Mouse (Mus musculus) lung, embryonic 16.5 days (tissue): ENCODE measurements around the gene Capn8. TPM values are rescaled to one million over a fixed set of nuclear protein-coding genes. Genes with fewer than 3 reads are reported as not detected.

ENCODE experiments used
- ATAC-seq: fragments of 200-750 bp; cut with Nextera tagmentation; 2 replicates; pipeline ENCODE4 v1.8.0; 2017; ENCODE audit warnings: low read depth, mild to moderate bottlenecking, moderate library complexity
- H3K27ac ChIP-seq: fragments of 300-500 bp; sonication (generic); 2 replicates; pipeline ENCODE4 v1.5.1; 2014; ENCODE audit warnings: mild to moderate bottlenecking, control low read depth, low read length
- H3K27me3 ChIP-seq: fragments of 300-500 bp; sonication (generic); 2 replicates; pipeline ENCODE4 v1.6.1; 2014; ENCODE audit warnings: low read depth, low read length, mixed read lengths; ENCODE audit not compliant: control insufficient read depth, insufficient read depth
- H3K36me3 ChIP-seq: fragments of 300-500 bp; sonication (generic); 2 replicates; pipeline ENCODE4 v1.6.1; 2014; ENCODE audit warnings: low read length; ENCODE audit not compliant: control insufficient read depth, insufficient read depth
- H3K4me1 ChIP-seq: fragments of 300-500 bp; sonication (generic); replicated peaks from 2 replicates; pipeline ENCODE4 v1.6.1; 2014; ENCODE audit warnings: low read length, mixed read lengths; ENCODE audit not compliant: control insufficient read depth, insufficient read depth
- H3K4me2 ChIP-seq: fragments of 300-500 bp; sonication (generic); 2 replicates; pipeline ENCODE4 v1.6.1; 2014; ENCODE audit warnings: low read depth, low read length, control low read depth
- H3K4me3 ChIP-seq: fragments of 300-500 bp; sonication (generic); 2 replicates; pipeline ENCODE4 v1.5.1; 2014; ENCODE audit warnings: mild to moderate bottlenecking, low read length, control low read depth
- H3K9ac ChIP-seq: fragments of 300-500 bp; sonication (generic); 2 replicates; pipeline ENCODE4 v1.6.1; 2014; ENCODE audit warnings: low read length, control low read depth
- H3K9me3 ChIP-seq: fragments of 300-500 bp; sonication (generic); 2 replicates; pipeline ENCODE4 v1.6.1; 2016; ENCODE audit warnings: low read length; ENCODE audit not compliant: control insufficient read depth
- WGBS: fragments of 180-500 bp; shearing (Covaris S2); extraction: QIAGEN DNeasy Blood & Tissue Kit; methylation state at CpG from one replicate; pipeline ENCODE4 v1.1.7; 2014; 5-methylcytosine and 5-hydroxymethylcytosine counted together
- polyA plus RNA-seq: library from polyadenylated mRNA; unstranded; fragments of >200 nt; fragmentation: Nextera tagmentation; extraction: Ambion mirVana; gene quantifications from 2 replicates; pipeline ENCODE4 v1.2.1, GENCODE M21; 2015

Capn8 gene
- polyA plus RNA-seq, 1 experiment from 2014 or later: 0.06 TPM

- no peaks in the 10 kb centered on the region for H3K27me3 ChIP-seq
- 80% methylated on average over 7 of the region's 7 CpGs for WGBS
- H3K4me1 ChIP-seq: peaks cover 4% of the 10 kb centered on the region; the same call in 1 of the 2 replicates
- no peak overlapping the region for H3K9ac ChIP-seq
- H3K27ac ChIP-seq: no peak overlapping the region
- ATAC-seq: no peak
- no peak overlapping the region for H3K4me2 ChIP-seq
- H3K9me3 ChIP-seq: no peaks in the 10 kb centered on the region
- no peak overlapping the region for H3K4me3 ChIP-seq
- no peaks in the 10 kb centered on the region for H3K36me3 ChIP-seq
Observed at GRCm38 (mm10) chr1:182591491-182591890, 26.7 kb downstream of the Capn8 start.

GRCm38 (mm10) chr1:182592436-182592835, 27.6 kb downstream of the Capn8 start:
- H3K4me1 ChIP-seq: peaks cover 4% of the 10 kb centered on the region; the same call in 1 of the 2 replicates
- H3K4me2 ChIP-seq: no peak overlapping the region
- H3K4me3 ChIP-seq: no peak overlapping the region
- H3K27ac ChIP-seq: no peak overlapping the region
- no peaks in the 10 kb centered on the region for H3K9me3 ChIP-seq
- H3K36me3 ChIP-seq: no peaks in the 10 kb centered on the region
- H3K9ac ChIP-seq: no peak overlapping the region
- WGBS: 11% methylated on average over 4 of the region's 4 CpGs
- no peaks in the 10 kb centered on the region for H3K27me3 ChIP-seq
- peak; percentile 36; the same call in 1 of the 2 replicates for ATAC-seq

DNA sequence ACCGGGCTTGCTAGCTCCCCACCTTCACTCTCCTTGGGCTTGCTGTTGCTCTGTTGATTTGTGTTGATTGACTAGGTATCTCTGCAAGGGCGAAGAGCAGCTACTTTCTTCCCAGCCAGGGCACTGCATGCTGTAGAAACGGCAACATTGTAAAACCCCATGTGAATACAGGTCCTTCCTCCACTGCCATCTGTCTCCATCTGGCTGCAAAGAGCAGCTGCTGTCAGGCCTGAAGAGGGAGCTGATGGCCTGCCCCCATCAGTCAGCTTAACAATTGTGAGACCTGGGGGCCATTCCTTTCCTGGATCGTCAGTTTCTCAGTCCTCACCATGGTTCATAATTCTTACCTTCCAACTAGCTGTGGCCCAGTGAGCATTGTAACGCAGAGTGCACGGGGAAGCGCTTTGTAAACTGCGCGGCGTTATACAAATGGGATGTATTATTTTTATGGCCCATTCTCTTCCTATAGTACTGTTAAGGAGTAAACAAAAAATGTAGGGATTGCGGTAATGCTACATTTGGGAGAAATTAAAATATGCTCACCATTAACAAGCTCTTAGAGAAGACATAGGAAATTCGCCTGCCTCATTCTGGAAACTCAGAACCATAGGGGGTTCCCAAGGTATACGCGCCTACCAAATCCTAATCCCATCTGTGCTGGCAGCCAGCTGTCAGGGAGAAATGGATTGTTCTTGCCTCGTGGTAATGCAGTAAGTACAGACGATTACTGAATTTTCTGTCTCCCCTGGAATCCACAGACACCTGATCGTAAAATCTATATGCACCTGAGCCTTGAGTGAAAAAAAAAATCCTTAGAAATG, 40.7 kb downstream of the Capn8 start:
- H3K4me1 ChIP-seq: no peaks in the 10 kb centered on the region
- no peaks in the 10 kb centered on the region for H3K36me3 ChIP-seq
- H3K27ac ChIP-seq: no peak overlapping the region
- no peaks in the 10 kb centered on the region for H3K27me3 ChIP-seq
- WGBS: 78% methylated on average over 17 of the region's 17 CpGs
- no peak overlapping the region for H3K4me3 ChIP-seq
- no peaks in the 10 kb centered on the region for H3K9me3 ChIP-seq
- no peak for ATAC-seq
- H3K4me2 ChIP-seq: no peak overlapping the region
- H3K9ac ChIP-seq: no peak overlapping the region

GRCm38 (mm10) chr1:182609701-182610335, 45.0 kb downstream of the Capn8 start:
- no peak overlapping the region for H3K9ac ChIP-seq
- no peak overlapping the region for H3K4me3 ChIP-seq
- no peak overlapping the region for H3K4me2 ChIP-seq
- no peaks in the 10 kb centered on the region for H3K27me3 ChIP-seq
- H3K9me3 ChIP-seq: no peaks in the 10 kb centered on the region
- no peak overlapping the region for H3K27ac ChIP-seq
- ATAC-seq: no peak
- H3K4me1 ChIP-seq: no peaks in the 10 kb centered on the region
- 75% methylated on average over 4 of the region's 4 CpGs for WGBS
- no peaks in the 10 kb centered on the region for H3K36me3 ChIP-seq

- no peak for ATAC-seq
- H3K4me3 ChIP-seq: no peak overlapping the region
- 46% methylated on average over 1 of the region's 1 CpGs for WGBS
Observed at GRCm38 (mm10) chr1:182615465-182615864, 50.7 kb downstream of the Capn8 start.

DNA sequence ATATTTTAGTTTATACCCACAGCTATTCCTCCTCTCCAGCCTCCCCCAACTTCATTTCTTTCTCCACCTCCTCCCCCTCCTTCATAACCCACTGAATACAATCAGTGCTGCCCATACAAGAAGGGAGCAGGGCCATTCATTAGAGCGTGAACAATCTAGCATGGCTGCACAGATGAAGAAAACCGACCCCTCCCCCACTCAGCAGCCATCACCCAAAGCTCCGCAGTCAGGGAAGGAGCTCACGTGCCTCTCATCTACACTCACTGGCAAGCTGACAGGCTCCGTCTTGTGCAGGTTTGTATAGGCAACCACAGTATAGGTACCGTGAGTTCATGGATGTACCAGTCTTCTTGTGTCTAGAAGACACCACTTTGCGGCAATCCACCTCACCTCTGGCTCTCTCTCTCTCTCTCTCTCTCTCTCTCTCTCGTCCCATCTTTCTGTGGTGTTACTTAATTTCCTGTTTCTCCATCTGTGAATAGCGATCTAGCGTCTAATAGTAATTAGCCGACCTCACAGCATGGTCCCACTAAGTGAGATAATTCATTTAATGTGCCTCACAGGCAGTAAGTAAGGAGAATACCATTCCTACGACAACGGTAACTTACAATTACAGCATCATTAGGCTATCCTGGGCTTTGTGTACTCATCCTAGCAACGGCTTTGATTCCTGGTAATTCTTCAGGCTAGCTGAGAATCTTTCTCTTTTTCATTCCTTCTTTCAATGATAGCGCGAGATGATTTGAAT, 53.6 kb downstream of the Capn8 start:
- Histone ChIP-seq H3K36me3 (no peaks in the 10 kb centered on the region), H3K9ac (no peak overlapping the region), H3K27ac (no peak overlapping the region), H3K4me1 (no peaks in the 10 kb centered on the region), H3K9me3 (no peaks in the 10 kb centered on the region; the same call in 1 of the 2 replicates), H3K4me2 (no peak overlapping the region), H3K27me3 (no peaks in the 10 kb centered on the region), H3K4me3 (no peak overlapping the region)
- no peak for ATAC-seq
- 78% methylated on average over 16 of the region's 16 CpGs for WGBS

More at GRCm38 (mm10) chr1:182615465-182615864, 50.7 kb downstream of the Capn8 start:
- H3K27ac ChIP-seq: no peak overlapping the region
- no peaks in the 10 kb centered on the region for H3K27me3 ChIP-seq
- no peak overlapping the region for H3K9ac ChIP-seq
- H3K4me2 ChIP-seq: no peak overlapping the region
- H3K4me1 ChIP-seq: no peaks in the 10 kb centered on the region
- H3K9me3 ChIP-seq: no peaks in the 10 kb centered on the region; the same call in 1 of the 2 replicates
- no peaks in the 10 kb centered on the region for H3K36me3 ChIP-seq

DNA sequence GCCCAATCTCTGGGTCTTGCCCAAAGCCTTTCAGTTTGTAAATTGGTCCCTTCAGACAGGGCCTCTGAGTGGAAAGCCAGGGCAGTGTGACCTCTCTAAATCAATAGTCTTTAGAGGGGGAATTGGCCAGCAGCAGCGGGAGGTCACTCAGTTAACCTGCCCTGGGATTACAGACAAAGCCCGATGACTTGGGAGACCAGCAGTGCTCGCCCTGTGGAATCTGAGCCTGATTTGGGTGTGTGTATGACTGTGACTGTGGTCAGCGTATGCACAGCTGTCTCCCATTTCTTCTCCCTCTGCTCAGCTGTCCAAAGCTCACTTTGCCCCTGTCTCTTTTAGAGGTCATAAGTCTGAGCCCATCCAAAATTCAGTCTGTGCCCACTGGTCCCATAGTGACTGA, 55.7 kb downstream of the Capn8 start:
- H3K36me3 ChIP-seq: no peaks in the 10 kb centered on the region
- no peaks in the 10 kb centered on the region for H3K4me1 ChIP-seq
- H3K9me3 ChIP-seq: no peaks in the 10 kb centered on the region; the same call in 1 of the 2 replicates
- no peak overlapping the region for H3K9ac ChIP-seq
- no peak overlapping the region for H3K4me2 ChIP-seq
- no peak for ATAC-seq
- WGBS: 54% methylated on average over 4 of the region's 4 CpGs
- H3K27me3 ChIP-seq: no peaks in the 10 kb centered on the region
- no peak overlapping the region for H3K27ac ChIP-seq
- no peak overlapping the region for H3K4me3 ChIP-seq

DNA sequence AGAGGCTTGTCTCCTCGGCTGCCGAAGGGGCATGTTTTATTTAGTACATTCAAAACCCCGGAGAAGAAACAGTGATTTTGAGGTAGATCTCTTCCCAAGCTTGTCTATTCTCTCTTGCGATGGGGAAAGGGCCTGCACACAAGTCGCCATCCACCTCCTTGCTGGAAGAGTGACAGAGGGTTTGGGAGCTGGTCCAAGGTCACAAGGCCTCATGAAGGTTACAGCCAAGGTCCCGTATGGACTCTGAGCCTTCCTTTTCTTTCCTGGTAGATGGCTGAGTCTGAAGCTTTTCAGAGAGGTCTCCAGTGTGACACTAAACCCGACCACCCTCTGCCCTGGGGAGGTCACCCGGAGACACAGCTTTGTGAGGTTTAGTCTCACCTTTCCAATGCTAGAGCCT, 56.4 kb downstream of the Capn8 start:
- Histone ChIP-seq H3K4me3 (no peak overlapping the region), H3K4me2 (no peak overlapping the region), H3K9ac (no peak overlapping the region), H3K9me3 (no peaks in the 10 kb centered on the region; the same call in 1 of the 2 replicates), H3K4me1 (no peaks in the 10 kb centered on the region), H3K27ac (no peak overlapping the region), H3K27me3 (no peaks in the 10 kb centered on the region), H3K36me3 (no peaks in the 10 kb centered on the region)
- 81% methylated on average over 8 of the region's 8 CpGs for WGBS
- no peak for ATAC-seq

- no peak for ATAC-seq
- Histone ChIP-seq H3K4me3 (no peak overlapping the region), H3K4me2 (no peak overlapping the region), H3K27ac (no peak overlapping the region), H3K4me1 (no peaks in the 10 kb centered on the region), H3K36me3 (no peaks in the 10 kb centered on the region), H3K9me3 (no peaks in the 10 kb centered on the region), H3K27me3 (no peaks in the 10 kb centered on the region), H3K9ac (no peak overlapping the region)
- WGBS: 42% methylated on average over 1 of the region's 1 CpGs
Observed at GRCm38 (mm10) chr1:182626197-182626596, 61.4 kb downstream of the Capn8 start.
